ENCODE assay signal across 11 mouse cellular contexts in the genomic region with DNA sequence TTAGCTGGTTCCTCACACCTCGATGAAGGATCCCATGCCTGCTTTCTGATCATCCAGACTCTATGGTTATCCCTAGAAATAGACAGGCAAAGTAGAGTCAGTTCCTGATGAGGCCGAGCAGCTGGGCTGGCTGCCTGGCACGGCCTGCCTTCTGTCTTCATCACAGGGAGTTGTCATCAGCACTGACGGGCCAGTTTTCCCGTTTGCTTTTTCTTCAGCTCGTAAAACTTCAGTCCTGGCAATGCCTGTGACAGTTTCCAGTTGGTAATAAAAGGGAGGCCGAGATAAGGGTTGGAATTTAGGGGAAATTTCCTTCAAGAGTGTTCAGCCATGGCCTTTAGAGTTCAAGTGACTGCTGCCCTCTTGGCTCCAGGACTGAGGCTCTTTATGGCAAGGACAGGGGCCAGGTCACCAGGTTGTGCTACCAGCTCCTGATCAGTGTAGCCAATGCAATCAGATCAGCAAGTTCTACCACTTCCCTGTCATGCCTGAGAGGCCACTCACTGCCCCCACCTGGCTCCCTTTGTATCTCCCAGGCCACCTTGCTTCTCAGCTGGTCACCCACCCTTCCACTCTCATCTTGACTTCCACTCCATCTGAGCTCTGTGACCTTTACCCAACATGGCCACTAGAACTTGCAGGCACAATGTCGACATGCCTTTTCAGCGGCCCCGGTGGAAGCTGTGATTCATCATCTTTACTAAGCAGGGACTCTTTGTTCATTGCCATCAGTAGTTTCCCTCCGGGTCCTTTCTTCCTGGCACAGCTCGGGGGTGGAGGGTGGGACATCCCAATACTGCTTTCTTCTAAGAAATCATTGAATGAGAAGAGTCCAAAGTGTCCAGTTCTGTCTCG. TPM values are rescaled to one million over a fixed set of nuclear protein-coding genes. Genes with fewer than 3 reads are reported as not detected.
DNase-seq lines count a peak whose midpoint lies in the region; ATAC-seq and TF ChIP-seq lines count a peak whose summit lies in the region.
"Had no signal": no experiment of that assay in that cellular context is flagged by ENCODE, and none has a peak within 500 bp of the region (broad histone marks: within the 10 kb centered on the region; RNA-seq: fewer than 3 reads in every experiment).

No protein-coding gene starts in this region.

- no peak for TF ChIP-seq POLR2A in heart, adult 2 months (IDR thresholded peaks at IDR 0.05; ENCODE audit: insufficient read depth, low read depth, low read length)

- DNase-seq in gastrocnemius, postnatal 14 days: peak; percentile 50
- DNase-seq in gastrocnemius, adult 8-10 months (ENCODE audit: low spot score in 2 of 2): no peak
- peak in 1 of 2 experiments; percentile 56 for DNase-seq in heart, adult 2 months
- DNase-seq in kidney, adult 9 months: peak; percentile 48
- DNase-seq in lung, postnatal 14 days: peak; percentile 64
- DNase-seq in spleen, postnatal 10 days (ENCODE audit: low spot score in 2 of 2): no peak
- no peak for DNase-seq in hindbrain, embryonic 11.5 days (ENCODE audit: low spot score)
- DNase-seq in left cerebral cortex, adult 9 months (ENCODE audit: low spot score in 2 of 2): no peak
- DNase-seq: B cell, adult 2 months had no signal

- TF ChIP-seq EP300 in heart, adult 2 months (IDR thresholded peaks at IDR 0.05; ENCODE audit: insufficient read depth, low read depth, low read length): 0 out of 2 replicates have a peak, but pooled peaks have one; percentile 48

- H3K9ac ChIP-seq in heart, adult 2 months (ENCODE audit: low read depth, low read length): no peak overlapping the region
- no peak overlapping the region for H3K9ac ChIP-seq in hindbrain, embryonic 11.5 days (ENCODE audit: low read depth, low read length)
- H3K9ac ChIP-seq: limb, embryonic 12.5 days had no signal

- H3K4me1 ChIP-seq in heart, adult 2 months (ENCODE audit: control insufficient read depth, insufficient read depth, low read length): peaks cover 2% of the 10 kb centered on the region
- H3K4me1 ChIP-seq in hindbrain, embryonic 11.5 days (replicated peaks; ENCODE audit: control insufficient read depth, insufficient read depth, low read length): no peaks in the 10 kb centered on the region

- H3K4me3 ChIP-seq in heart, adult 2 months: no peak overlapping the region
- H3K4me3 ChIP-seq in hindbrain, embryonic 11.5 days (ENCODE audit: low read depth, low read length): no peak overlapping the region
- H3K4me3 ChIP-seq: limb, embryonic 12.5 days had no signal

- H3K27me3 ChIP-seq in heart, adult 2 months (ENCODE audit: control insufficient read depth, insufficient read depth, low read length): no peaks in the 10 kb centered on the region
- no peaks in the 10 kb centered on the region for H3K27me3 ChIP-seq in hindbrain, embryonic 11.5 days (ENCODE audit: control insufficient read depth, insufficient read depth, low read length)
- H3K27me3 ChIP-seq: limb, embryonic 12.5 days had no signal

- TF ChIP-seq CTCF in heart, adult 2 months (IDR thresholded peaks at IDR 0.05): no peak

- ATAC-seq in hindbrain, embryonic 11.5 days (ENCODE audit: low FRiP score): no peak
- ATAC-seq: intestine, postnatal 0 days had no signal

- H3K9me3 ChIP-seq in hindbrain, embryonic 11.5 days (ENCODE audit: control insufficient read depth, low read length): no peaks in the 10 kb centered on the region
- H3K9me3 ChIP-seq: limb, embryonic 12.5 days had no signal

- H3K79me2 ChIP-seq in heart, adult 2 months (replicated peaks; ENCODE audit: control insufficient read depth, insufficient read depth, low read length): no peaks in the 10 kb centered on the region

- intact Hi-C loops in gastrocnemius, postnatal 14 days (cut with DNase I; ENCODE audit: low total_unique reads): no loop called here
- intact Hi-C loops in heart, adult 2 months (cut with DNase I): no loop called here

- H3K27ac ChIP-seq in heart, adult 2 months: peak overlapping the region; percentile 31; the same call in 1 of the 2 replicates
- no peak overlapping the region for H3K27ac ChIP-seq in hindbrain, embryonic 11.5 days (ENCODE audit: low read depth, low read length)
- H3K27ac ChIP-seq: limb, embryonic 12.5 days had no signal

- WGBS in heart, adult 2 months: 33% methylated on average over 13 of the region's 13 CpGs
- 81% methylated on average over 13 of the region's 13 CpGs for WGBS in hindbrain, embryonic 11.5 days

- no peak overlapping the region for H3K4me2 ChIP-seq in hindbrain, embryonic 11.5 days (replicated peaks; ENCODE audit: low read depth, low read length)
- H3K4me2 ChIP-seq: limb, embryonic 12.5 days had no signal

- H3K36me3 ChIP-seq in heart, adult 2 months (ENCODE audit: control insufficient read depth, insufficient read depth, low read length): no peaks in the 10 kb centered on the region
- H3K36me3 ChIP-seq in hindbrain, embryonic 11.5 days (ENCODE audit: control insufficient read depth, insufficient read depth, low read length): no peaks in the 10 kb centered on the region
- H3K36me3 ChIP-seq: limb, embryonic 12.5 days had no signal

RNA-seq across cellular contexts. Expression of a gene that starts 20.5 kb away (rescaled TPM):
- 1 to 10 TPM; 1.0 to 1.1 TPM for total RNA-seq in gastrocnemius, postnatal 14 days (2021)
- under 1 TPM; 0.47 to 0.99 (median 0.56) TPM for total RNA-seq in gastrocnemius, adult 8-10 months (2022)
- total RNA-seq in heart, adult 2 months (2021): 1 to 10 TPM; 1.6 to 2.3 TPM
- 2.6 TPM in 2 replicates for polyA plus RNA-seq in heart, adult 2 months (2012; rRNA removed)
- 1.4 and 2.1 TPM in 2 replicates for polyA plus RNA-seq in hindbrain, embryonic 11.5 days (2014; fragmentation: Nextera tagmentation; extraction: Ambion mirVana)

Comparison
In these comparisons a context has a peak if more than half of its experiments do, and no peak if none do; other contexts are left out.
1. DNase-seq: peak in gastrocnemius, postnatal 14 days (single experiment), kidney, adult 9 months (single experiment) and lung, postnatal 14 days (single experiment); none in gastrocnemius, adult 8-10 months (0 of 2), spleen, postnatal 10 days (0 of 2), hindbrain, embryonic 11.5 days (single experiment) and left cerebral cortex, adult 9 months (0 of 2).